Mouse (Mus musculus): ENCODE results near the gene Gga3. TPM values are rescaled to one million over a fixed set of nuclear protein-coding genes. Genes with fewer than 3 reads are reported as not detected.
"Not testable (repeated sequence)": the region's sequence is repeated elsewhere in the genome, so short reads cannot be mapped to it uniquely, and the experiment has no call there.

Gene Gga3
- total RNA-seq (2015; ENCODE audit: low replicate concordance) (18.0 and 20.9 TPM in 2 replicates), total RNA-seq (2017; ENCODE audit: low replicate concordance) (20.7 and 33.2 TPM in 2 replicates)

DNA sequence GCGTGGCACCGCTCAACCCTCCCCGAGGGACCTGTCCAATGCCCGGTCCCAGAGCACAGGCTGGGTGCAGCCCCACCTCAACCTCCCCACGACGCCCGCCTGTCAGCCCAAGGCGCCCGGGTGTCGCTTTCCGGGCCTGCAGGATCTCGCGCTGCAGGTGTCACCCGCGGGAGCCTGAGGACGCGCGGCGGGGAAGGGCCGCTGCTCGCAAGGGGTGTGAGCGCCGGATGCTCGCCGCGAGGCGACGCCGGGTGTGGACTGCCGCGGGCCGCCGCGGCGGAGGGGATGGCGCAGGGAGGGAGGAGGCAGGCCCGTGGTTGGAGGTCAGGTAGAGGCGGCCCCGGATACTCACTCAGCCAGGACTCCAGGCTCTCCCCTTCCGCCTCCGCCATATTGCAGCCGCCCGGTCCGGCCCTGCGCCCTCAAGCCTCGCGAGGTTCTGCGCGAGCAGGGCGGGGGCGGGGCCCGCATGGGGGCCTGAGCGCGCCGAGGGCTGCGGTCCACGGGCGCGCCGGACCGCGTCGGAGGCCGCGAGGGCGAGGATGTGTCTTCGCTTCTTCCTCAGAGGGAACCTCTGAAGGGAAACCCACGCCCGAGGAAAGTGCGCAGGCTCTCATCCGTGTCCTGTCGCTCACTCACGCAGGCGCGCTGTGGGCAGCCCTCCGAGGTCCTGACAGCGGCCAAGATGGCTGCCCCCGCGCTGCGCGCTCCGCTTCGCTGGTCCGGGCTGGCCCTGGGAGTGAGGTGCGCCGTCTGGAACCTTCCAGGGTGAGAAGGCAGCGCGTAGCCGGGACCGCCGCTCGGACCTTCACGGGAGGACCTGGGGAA, at the start of gene Gga3, which contains the start of gene Mrps7:
Gene Gga3, minus strand, starts transcription at position 576 of the 828 bp plus-strand sequence.
Gene Mrps7, plus strand, starts transcription at position 450 of the 828 bp plus-strand sequence.
- peak; percentile 88 for ATAC-seq (replicated peaks; ENCODE audit: low FRiP score, poor library complexity, severe bottlenecking)

DNA sequence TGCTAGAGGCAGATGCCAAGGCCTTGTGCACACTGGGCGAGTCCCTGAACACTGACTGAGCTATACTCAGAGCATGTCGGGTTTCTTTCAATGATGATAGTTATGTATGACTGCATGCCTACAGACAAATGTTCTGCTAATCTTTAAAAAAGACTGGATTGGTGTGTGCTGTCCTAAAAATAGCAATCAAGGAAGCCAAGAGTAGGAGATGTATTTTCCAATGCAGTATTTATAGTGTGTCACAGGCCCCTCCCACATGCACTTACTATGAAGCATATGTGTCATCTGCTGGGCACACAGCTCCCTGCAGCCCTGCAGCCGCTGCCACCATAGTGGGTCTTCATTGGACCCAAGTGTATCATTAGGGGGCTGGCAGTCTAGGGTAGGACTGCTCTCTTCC, 49.3 kb upstream of the Gga3 start:
- no peak for ATAC-seq (replicated peaks; ENCODE audit: low FRiP score, poor library complexity, severe bottlenecking)

DNA sequence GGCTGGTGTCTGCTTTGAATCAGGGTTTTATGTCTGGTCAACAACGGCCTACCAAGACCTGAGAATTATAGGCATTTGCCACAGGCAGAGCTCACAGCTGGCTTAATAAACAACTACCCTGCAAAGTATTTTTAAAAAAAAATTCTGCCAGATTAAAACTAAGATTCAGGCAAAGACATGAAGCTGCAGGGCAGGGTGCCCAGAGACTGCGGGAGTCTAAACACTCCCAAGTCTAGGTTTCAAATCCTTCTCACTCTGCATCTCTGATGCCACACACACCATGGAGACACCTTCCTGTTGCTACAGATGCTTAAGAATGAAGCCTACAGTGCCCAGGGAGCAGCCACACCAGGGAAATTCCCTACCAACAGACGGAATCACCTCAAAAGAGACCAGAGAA, 47.8 kb upstream of the Gga3 start:
- ATAC-seq (replicated peaks; ENCODE audit: low FRiP score, poor library complexity, severe bottlenecking) = no peak

DNA sequence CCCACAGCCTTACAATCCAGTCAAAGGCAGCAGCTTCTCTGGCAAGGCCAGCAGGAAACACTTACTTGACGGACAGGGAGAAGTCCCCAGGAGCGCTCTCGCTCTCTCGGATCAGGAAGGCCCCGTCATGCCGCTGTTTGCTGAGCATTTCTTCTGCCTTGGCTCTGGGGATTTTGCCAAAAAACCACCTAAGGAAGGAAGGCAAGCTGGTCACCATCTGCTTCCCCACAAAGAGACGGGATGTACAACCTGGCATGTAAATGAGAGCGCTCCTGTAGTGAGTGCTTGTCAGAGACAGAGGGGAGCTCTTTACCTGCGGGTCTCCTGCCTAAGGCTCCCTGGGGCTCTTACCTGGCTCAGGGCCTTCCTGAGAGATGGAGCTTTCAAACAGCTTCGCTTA, 45.9 kb upstream of the Gga3 start:
- no peak for ATAC-seq (replicated peaks; ENCODE audit: low FRiP score, poor library complexity, severe bottlenecking)

DNA sequence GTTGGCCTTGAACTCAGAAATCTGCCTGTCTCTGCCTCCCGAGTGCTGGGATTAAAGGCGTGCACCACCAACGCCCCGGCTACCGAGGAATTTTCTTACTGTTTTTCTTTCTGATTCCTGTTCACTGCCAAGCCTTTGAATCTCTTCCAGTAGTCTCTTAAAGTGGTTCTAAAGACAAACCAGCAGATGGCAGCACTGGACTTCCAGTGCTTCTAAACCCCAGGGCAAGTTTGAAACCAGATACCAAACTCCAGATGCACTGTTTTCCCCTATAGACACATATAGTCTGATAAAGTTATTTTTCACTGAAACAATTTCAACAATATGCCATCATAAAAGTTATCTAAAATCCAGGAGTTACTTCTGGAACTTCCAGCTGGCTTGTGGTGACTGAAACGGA, 43.6 kb upstream of the Gga3 start:
- 0 out of 2 replicates have a peak, but pooled peaks have one; percentile 62 for ATAC-seq (replicated peaks; ENCODE audit: low FRiP score, poor library complexity, severe bottlenecking)

DNA sequence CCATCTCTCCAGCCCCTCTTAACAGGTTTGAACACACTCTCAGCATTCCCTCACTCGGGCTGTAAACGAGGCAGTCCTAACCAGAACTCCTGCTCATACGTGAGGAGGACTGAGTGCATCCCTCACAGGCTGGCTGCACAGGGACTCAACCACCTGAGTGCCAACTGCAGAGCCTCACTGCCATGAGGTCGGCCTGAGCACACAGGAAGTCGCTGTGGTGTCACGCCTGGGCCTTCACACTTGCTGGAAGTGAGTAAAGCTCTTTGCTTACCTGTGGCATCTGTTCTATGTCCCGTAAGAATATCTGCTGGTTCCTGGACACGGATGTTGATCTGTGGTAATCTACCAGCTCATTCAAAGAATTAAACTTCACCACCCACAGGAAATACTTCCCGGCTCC, 42.6 kb upstream of the Gga3 start:
- no peak for ATAC-seq (replicated peaks; ENCODE audit: low FRiP score, poor library complexity, severe bottlenecking)

DNA sequence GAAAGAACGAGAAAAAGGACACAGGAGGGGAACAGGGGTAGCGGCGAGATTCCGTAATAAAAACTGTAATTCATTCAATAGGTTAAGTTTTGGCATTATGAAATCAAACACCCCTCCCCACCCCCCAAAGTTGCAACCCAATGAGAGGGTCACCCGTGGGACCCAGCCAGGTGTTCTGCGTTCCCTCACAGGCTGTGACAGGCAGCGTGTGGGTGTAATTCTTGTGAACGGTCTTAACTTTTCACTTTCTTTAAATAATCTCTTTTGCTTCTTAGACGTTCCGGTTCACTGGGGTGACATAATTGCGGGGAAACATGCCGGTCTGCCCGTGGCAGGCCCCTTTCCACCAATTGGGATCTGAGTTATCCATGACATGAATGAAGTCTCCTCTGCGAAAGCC, 41.6 kb upstream of the Gga3 start:
- ATAC-seq (replicated peaks; ENCODE audit: low FRiP score, poor library complexity, severe bottlenecking) = not testable (repeated sequence)

DNA sequence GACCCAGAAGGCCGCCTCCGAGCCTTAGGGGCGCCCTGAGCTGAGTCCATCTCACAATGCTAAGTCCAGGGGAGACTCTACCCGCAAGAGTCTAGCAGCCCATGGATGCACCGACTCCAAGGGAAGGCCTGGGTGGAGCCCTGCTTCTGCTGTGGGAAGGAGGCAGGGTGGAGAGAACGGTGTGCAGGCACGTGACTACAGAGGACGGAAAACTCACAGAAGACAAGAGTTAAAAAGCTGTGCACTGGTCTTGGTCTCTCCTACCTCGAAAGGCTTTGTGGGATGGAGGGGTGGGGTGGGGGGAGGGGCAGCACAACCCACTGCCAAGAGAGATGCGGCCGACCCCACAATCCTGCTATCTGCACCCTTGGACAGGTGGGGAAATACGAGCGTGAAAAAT, 40.5 kb upstream of the Gga3 start:
- ATAC-seq (replicated peaks; ENCODE audit: low FRiP score, poor library complexity, severe bottlenecking) = no peak

DNA sequence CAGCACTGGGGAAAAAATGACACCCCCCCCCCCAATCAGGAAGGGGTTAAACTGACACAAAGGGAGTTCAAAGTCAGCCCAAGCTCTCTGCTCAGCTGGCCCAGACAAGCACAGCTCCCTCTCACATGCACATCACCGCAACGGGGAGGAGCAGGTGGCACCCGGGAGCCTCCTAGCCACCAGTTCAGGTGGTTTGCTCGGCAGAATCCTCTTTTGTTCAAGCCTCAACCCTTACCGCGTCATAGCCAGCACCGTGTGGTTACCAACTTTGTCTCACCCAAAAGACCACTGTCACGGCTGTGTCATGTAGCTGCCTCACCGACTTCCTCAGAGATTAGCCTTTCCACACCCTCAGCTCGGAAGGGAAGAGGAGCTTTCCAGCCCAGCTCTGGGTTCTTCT, 39.4 kb upstream of the Gga3 start:
- ATAC-seq (replicated peaks; ENCODE audit: low FRiP score, poor library complexity, severe bottlenecking) = no peak

DNA sequence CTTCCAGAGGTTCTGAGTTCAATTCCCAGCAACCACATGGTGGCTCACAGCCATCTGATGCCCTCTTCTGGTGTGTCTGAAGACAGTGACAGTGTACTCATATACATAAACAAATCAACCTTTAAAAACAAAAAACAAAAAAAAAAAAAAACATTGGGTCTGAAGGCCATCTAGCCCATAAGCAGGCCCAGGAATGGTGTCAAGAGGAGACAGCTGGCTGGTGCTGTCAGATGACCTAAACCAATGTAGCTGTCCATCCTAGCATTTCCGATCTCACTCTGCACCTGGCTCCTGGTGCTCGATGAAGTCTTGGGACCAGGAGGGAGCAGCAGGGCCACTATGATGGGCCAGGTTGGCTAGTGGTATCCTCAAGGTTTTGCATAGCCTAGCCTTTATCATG, 38.9 kb upstream of the Gga3 start:
- ATAC-seq (replicated peaks; ENCODE audit: low FRiP score, poor library complexity, severe bottlenecking) = no peak

DNA sequence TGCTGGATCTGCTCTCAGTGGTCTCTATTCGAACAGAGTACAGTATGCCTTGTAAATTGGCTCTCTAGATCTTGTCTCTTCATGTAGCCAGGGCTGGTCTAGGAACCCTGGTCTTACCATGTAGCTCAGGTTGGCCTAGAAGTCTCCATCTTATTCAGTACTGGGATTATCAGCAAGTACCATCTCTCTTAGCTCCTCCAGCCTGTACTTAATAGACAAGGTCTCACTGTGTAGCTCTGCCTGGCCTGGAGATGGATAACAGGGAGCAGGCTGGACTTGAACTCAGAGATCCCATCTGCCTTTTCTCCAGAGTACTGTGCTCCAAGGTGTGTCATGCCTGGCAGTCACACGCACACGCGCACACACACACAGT, 37.8 kb upstream of the Gga3 start:
- ATAC-seq (replicated peaks; ENCODE audit: low FRiP score, poor library complexity, severe bottlenecking) = no peak

DNA sequence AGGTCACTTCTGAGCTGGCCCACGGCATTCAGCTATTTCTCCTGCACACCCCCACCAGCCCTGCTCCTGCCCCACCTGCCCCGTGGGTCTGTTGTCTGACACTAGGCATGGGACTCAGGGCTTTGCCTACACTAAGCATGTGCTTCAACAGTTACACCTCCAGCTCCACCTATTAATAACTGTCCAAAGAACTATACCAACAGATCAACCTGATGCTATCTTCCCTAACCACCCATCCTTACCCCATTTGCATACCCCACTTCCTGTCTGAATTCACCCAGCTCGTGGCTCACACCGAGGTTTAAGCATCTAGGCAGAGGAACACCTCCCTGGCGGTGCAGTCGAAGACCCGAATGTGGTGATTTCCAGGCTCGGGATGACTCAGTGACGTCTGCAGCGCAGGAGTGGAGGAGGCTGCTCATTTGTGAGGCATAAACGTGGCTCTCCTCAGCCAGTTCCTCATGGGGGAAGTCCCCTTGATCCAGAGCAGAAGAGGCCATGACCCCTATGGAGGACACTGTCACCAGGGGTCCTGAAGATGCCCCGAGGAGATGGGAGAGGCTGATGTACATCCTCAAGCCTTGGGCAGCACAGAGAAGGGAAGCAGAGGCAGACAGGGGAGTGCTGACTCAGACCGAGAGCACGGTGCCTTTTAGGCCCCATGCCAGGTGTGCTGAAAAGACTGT, 37.3 kb upstream of the Gga3 start:
- no peak for ATAC-seq (replicated peaks; ENCODE audit: low FRiP score, poor library complexity, severe bottlenecking)

DNA sequence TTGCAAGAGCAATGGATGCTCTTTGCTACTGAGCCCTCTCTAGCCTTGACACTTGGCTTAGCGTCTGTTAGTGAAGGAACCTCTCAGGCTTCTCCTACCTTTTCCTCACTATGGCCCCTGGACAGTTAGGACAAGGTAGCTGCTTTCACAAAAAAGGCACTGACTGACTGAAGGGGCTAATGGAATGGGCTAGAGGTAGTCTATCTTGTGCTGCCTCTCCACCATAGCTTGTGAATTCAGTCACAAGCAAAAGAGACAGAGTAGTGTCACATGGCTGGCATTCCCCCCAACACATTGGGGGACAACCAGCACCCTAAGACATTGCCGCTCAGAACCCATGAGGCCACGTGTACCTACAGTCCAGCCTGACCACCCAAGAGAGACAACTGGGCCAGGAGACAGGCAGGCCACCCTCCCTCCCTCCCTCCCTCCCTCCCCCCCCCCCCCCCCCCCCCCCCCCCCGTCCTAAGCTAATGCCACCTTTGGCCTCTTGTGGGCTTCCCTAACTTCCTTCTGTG, 36.5 kb upstream of the Gga3 start:
- ATAC-seq (replicated peaks; ENCODE audit: low FRiP score, poor library complexity, severe bottlenecking) = no peak

DNA sequence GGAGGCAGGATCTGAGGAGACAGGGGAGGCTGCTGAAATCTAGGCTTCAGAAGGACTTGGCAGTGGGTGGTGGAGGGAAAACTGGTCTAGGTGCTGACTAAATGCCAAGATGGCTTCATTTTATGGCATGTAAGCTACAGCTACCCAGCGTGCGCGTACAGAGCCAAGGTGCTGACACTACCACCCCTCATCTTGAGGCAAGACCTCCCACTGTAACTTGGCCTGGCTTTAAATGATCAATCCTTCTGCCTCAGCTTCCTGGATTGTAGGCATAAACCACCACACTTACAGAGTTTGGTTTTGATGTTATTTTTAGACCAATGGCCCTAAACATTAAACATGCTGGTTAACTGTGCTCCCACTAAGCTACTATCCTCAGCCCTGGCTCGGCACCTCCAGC, 35.7 kb upstream of the Gga3 start:
- no peak for ATAC-seq (replicated peaks; ENCODE audit: low FRiP score, poor library complexity, severe bottlenecking)

DNA sequence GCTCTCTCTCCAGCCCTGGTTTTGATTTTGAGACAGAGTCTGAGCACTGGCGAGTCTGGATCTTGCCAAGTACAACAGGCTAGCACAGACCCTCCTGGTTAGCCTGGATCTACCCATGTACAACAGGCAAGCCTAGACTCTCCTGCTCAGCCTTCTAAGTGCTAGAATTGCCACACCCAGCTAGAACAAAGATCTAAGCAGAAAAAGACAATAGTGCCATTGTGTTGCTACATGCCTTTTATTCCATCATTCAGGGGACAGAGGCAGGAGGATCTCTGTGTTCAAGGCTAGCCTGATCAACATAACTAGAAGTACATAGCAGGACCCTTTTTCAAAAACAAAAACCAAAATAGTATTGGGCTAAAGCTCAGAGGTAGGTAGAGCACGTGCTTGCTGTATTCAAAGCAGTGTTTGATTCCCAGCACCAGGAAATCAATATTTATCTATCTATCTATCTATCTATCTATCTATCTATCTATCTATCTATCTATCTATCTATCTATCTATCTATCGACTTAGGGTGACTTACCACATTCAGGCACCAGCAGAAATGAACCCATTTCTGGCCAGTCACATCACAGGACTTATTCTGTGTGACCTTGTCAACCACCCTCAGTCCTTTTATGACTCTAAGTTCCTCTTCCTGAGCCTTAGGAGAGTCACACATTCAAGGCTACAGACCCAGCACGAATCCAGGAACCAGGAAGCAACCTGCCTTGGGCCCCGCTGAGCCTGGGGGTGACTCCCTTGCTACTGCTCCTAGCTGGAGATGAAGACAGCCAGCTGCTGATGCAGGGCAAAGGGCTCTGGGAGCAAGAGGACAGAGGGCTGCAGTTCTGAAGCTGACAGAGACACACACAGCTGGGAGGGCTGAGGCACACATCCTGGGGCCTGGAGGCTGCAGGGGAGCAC, 34.9 kb upstream of the Gga3 start:
- ATAC-seq (replicated peaks; ENCODE audit: low FRiP score, poor library complexity, severe bottlenecking) = 0 out of 2 replicates have a peak, but pooled peaks have one; percentile 23

DNA sequence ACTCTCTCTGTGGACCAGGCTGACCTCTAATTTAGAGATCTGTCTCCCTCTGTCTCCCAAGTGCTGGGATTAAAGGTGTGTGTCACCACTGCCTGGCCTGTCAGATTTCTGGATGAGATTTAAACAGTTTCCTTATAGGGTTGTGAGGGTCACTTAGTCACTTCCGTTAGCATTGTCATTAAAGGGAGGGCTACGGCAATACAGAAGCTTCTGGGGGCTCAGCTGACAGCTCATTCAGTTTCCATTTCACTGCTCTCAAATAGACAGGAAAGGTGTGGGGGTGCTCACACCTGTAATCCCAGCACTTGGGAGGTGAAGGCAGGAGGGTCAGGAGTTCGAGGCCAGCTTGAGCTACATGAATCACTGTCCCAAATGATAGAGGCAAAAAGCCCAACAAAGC, 33.1 kb upstream of the Gga3 start:
- no peak for ATAC-seq (replicated peaks; ENCODE audit: low FRiP score, poor library complexity, severe bottlenecking)

DNA sequence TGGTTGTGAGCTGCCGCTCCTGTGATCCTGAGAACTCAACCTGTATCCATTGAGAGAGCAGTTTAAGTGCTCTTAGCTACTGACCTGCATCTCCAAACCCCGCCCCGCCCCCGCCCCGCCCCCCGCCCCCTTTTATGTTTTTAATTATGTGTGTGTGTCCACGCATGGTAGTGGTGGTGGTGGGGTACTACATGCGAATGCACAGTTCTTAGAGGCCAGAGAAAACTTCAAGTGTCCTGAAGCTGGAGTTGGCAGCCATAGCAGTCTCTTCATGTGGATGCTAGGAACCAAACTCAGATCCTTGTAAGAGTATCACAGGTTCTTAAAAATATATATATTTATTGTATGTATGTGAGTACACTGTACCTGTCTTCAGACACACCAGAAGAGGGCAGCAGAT, 31.6 kb upstream of the Gga3 start:
- ATAC-seq (replicated peaks; ENCODE audit: low FRiP score, poor library complexity, severe bottlenecking) = no peak

DNA sequence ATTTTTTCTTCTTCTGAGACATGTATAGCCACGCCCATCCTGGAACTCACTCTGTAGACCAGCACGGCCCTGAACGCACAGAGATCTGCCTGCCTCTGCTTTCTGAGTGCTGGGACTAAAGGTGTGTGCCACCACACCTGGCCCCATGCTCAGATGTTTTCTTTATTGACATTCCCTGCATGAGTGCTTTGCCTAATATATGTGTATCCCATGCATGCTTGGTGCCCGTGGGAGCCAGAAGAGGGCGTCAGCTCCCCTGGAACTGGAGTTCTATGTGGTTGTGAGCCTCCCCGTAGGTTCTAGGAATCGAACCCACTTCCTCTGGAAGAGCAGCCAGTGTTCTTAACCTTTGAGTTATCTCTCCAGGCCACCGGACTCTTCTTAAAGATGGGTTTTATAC, 31.2 kb upstream of the Gga3 start:
- no peak for ATAC-seq (replicated peaks; ENCODE audit: low FRiP score, poor library complexity, severe bottlenecking)

DNA sequence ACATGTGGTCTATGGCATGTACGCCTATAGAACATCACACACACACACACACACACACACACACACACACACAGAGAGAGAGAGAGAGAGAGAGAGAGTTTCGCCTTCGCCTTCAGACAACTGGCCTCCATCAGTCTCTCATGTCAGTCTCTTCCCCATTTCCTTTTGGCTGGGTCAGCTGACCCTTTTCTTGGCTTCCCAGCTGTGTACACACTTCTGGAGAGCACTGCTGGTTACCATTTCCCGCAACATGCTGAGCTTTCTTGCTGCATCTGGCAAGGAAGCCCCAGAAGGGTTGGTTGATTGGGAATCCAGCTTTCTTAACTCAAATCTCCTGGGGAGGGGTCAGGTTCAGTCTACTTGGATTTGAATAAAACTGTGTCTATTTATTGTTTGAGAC, 30.3 kb upstream of the Gga3 start:
- ATAC-seq (replicated peaks; ENCODE audit: low FRiP score, poor library complexity, severe bottlenecking) = no peak

DNA sequence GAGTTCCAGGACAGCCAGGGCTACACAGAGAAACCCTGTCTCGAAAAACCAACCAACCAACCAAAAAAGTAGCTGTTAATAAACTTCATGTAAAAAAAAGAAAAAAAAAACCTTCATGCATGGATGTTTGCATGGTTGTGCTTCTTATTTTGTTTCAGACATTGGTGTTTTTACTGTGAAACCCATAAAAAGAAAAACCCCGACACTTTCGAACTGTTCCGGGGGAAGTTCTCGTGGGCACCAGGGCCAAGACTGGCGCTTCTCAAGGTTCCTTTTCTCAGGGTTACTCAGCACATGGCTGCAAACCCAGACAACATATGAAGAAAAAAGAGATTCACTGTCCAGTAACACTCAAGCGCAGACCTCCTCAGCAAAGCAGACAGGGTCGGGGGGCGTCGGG, 29.0 kb upstream of the Gga3 start:
- no peak for ATAC-seq (replicated peaks; ENCODE audit: low FRiP score, poor library complexity, severe bottlenecking)
